Mouse (Mus musculus): ENCODE results near the gene Stra6. TPM values are rescaled to one million over a fixed set of nuclear protein-coding genes. Genes with fewer than 3 reads are reported as not detected.

Gene Stra6
- polyA plus RNA-seq, 1 experiment from 2014 or later, result 13.9 TPM

DNA sequence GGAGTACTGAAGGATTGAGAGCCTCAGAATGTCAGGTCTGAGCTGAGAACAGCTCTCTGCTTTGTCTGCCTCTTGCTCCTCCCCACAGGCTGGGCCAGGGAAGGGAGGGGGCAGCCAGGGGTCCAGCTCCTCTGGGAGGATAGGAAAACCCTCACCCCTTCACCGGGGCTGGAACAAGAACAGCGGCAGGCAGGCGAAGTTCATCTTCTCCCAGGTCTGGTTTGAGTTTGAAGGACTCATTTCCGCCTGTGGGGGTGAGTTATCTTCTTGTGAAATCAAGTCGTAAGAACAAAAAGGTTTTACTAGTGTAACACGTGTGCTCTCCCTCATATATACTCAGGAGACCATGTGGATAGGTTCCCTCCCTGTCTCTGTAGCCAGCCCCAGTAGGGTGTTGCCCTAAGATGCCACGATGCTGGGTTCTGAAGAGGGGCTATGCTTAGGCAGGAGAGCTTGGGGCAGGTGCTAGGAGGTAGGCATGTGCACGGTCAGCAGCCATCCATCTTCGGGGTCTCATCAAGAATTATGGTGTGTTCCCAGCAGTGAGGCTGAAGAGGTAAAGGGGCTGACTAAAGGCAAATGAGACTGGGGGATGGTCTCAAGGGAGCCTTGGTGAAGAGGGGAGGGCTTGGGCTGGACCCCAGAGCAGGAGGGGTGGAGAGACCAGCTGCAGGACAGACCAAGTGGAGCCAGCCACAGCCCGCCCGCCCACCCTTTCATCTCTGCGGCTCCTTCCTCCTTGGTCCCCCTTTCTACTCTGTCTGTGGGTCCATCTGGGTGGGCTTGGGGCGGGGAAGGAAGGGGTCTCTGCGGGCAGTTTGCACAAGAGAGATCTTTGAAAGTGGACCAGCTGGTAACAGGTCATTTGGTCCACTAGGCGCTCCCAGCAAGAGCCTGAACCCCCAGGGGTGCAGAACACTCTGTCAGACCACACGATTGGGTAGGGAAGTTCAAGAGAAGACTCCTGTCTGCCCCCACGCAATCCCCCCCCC, 70.6 kb downstream of the Stra6 start:
- Histone ChIP-seq H3K9ac (no peak overlapping the region), H3K4me2 (replicated peaks) (no peak overlapping the region; the same call in 1 of the 2 replicates), H3K4me1 (peaks cover 59% of the 10 kb centered on the region), H3K4me3 (replicated peaks) (no peak overlapping the region), H3K27me3 (peaks cover 5% of the 10 kb centered on the region; the same call in 1 of the 2 replicates), H3K27ac (replicated peaks) (peak overlapping the region; percentile 60), H3K9me3 (replicated peaks) (no peaks in the 10 kb centered on the region), H3K36me3 (no peaks in the 10 kb centered on the region)
- WGBS, result 16% methylated on average over 17 of the region's 17 CpGs
- ATAC-seq (ENCODE audit: insufficient number of reproducible peaks, low FRiP score, low TSS enrichment, low read depth), result no peak; the same call in 1 of the 2 replicates

DNA sequence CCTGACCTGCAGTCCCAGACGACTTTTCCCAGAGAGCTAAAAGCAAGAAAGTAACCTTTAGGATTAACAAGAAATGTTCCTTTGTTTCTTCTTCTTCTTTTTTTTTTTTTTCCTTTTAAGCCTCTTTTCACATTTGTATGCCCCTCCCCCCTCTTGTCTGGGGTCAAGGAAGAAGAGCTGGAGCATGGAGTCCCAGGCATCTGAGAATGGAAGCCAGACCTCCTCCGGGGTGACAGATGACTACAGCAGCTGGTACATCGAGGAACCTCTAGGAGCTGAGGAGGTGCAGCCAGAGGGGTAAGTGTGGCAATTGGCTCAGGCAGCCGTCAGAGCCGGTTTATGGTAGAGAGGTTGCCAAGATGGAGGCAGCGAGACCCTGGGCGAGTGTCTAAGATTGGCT, 71.3 kb downstream of the Stra6 start:
- H3K27ac ChIP-seq (replicated peaks), result peak overlapping the region; percentile 60; the same call in 1 of the 2 replicates
- no peak for ATAC-seq (ENCODE audit: insufficient number of reproducible peaks, low FRiP score, low TSS enrichment, low read depth)
- no peak overlapping the region for H3K4me3 ChIP-seq (replicated peaks)
- peaks cover 58% of the 10 kb centered on the region for H3K4me1 ChIP-seq
- H3K9ac ChIP-seq, result no peak overlapping the region
- WGBS, result 34% methylated on average over 7 of the region's 7 CpGs
- H3K36me3 ChIP-seq, result no peaks in the 10 kb centered on the region
- peaks cover 5% of the 10 kb centered on the region; the same call in 1 of the 2 replicates for H3K27me3 ChIP-seq
- no peak overlapping the region for H3K4me2 ChIP-seq (replicated peaks)
- H3K9me3 ChIP-seq (replicated peaks), result no peaks in the 10 kb centered on the region

- Histone ChIP-seq H3K9me3 (replicated peaks) (no peaks in the 10 kb centered on the region), H3K4me1 (peaks cover 60% of the 10 kb centered on the region), H3K27ac (replicated peaks) (0 out of 2 replicates have a peak overlapping the region, but pooled peaks have one; percentile 22), H3K36me3 (no peaks in the 10 kb centered on the region), H3K4me3 (replicated peaks) (no peak overlapping the region), H3K9ac (no peak overlapping the region), H3K27me3 (peaks cover 5% of the 10 kb centered on the region; the same call in 1 of the 2 replicates), H3K4me2 (replicated peaks) (no peak overlapping the region)
- 14% methylated on average over 2 of the region's 2 CpGs for WGBS
- no peak for ATAC-seq (ENCODE audit: insufficient number of reproducible peaks, low FRiP score, low TSS enrichment, low read depth)
Measured at GRCm38 (mm10) chr9:58135921-58136321, 72.3 kb downstream of the Stra6 start.

DNA sequence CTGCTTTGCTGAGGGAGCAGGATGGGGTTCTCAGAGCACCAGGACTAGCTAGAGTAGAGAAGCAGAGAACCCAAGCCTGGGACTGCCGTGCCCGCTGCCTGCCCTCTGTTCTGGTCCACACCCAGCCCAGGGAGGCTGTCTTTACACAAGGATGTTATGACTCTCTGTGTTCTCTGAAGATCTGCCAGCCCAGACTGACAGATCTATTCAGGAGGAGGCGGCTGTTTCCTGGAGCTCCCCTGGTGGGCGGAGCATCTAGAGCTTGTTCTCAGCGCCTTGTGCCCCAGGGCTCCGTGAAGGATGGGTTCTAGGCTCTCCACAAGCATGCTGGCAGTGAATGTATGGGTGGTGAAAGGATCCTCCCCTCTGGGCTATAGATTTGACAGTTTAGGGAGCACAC, 76.4 kb downstream of the Stra6 start:
- H3K27me3 ChIP-seq, result no peaks in the 10 kb centered on the region
- H3K4me3 ChIP-seq (replicated peaks), result no peak overlapping the region
- WGBS, result 29% methylated on average over 6 of the region's 6 CpGs
- H3K36me3 ChIP-seq, result no peaks in the 10 kb centered on the region
- H3K4me1 ChIP-seq, result peaks cover 43% of the 10 kb centered on the region
- ATAC-seq (ENCODE audit: insufficient number of reproducible peaks, low FRiP score, low TSS enrichment, low read depth), result no peak
- H3K9me3 ChIP-seq (replicated peaks), result no peaks in the 10 kb centered on the region
- no peak overlapping the region for H3K27ac ChIP-seq (replicated peaks)
- no peak overlapping the region for H3K4me2 ChIP-seq (replicated peaks)
- no peak overlapping the region for H3K9ac ChIP-seq

- H3K27me3 ChIP-seq, result no peaks in the 10 kb centered on the region
- no peak for ATAC-seq (ENCODE audit: insufficient number of reproducible peaks, low FRiP score, low TSS enrichment, low read depth)
- no peak overlapping the region for H3K4me3 ChIP-seq (replicated peaks)
- no peaks in the 10 kb centered on the region for H3K36me3 ChIP-seq
- 17% methylated on average over 7 of the region's 7 CpGs for WGBS
- H3K4me1 ChIP-seq, result peaks cover 38% of the 10 kb centered on the region
- H3K9ac ChIP-seq, result no peak overlapping the region
- no peak overlapping the region for H3K4me2 ChIP-seq (replicated peaks)
- H3K9me3 ChIP-seq (replicated peaks), result no peaks in the 10 kb centered on the region
- H3K27ac ChIP-seq (replicated peaks), result no peak overlapping the region
Measured at GRCm38 (mm10) chr9:58143419-58143818, 79.8 kb downstream of the Stra6 start.

- Histone ChIP-seq H3K9me3 (replicated peaks) (no peaks in the 10 kb centered on the region), H3K4me3 (replicated peaks) (no peak overlapping the region), H3K27ac (replicated peaks) (no peak overlapping the region), H3K9ac (no peak overlapping the region), H3K27me3 (no peaks in the 10 kb centered on the region), H3K4me2 (replicated peaks) (no peak overlapping the region), H3K36me3 (no peaks in the 10 kb centered on the region), H3K4me1 (peaks cover 36% of the 10 kb centered on the region)
- no peak for ATAC-seq (ENCODE audit: insufficient number of reproducible peaks, low FRiP score, low TSS enrichment, low read depth)
- WGBS, result 67% methylated on average over 1 of the region's 1 CpGs
Measured at GRCm38 (mm10) chr9:58144664-58145063, 81.1 kb downstream of the Stra6 start.

DNA sequence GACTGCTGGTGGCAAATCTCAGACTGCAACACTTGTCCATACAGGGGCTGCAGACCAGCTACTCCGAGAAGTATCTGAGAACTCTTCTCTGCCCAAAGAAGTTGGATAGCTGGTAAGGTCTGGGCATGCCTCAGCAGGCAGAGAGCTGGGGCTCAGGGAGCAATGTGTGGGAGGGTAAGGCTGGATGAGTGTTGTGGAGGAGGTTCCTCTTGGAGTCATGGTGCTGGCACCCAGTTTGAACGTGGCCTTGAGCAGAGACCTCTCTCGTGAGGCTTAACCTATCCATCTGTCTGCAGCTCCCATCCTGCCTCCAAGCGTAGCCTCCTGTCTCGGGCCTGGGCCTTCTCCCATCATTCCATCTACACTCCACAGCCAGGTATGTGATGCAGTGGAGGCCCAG, 81.8 kb downstream of the Stra6 start:
- Histone ChIP-seq H3K36me3 (no peaks in the 10 kb centered on the region), H3K9ac (no peak overlapping the region), H3K27me3 (no peaks in the 10 kb centered on the region), H3K4me1 (peaks cover 28% of the 10 kb centered on the region), H3K4me2 (replicated peaks) (no peak overlapping the region), H3K9me3 (replicated peaks) (no peaks in the 10 kb centered on the region), H3K4me3 (replicated peaks) (no peak overlapping the region), H3K27ac (replicated peaks) (no peak overlapping the region)
- 0 out of 2 replicates have a peak, but pooled peaks have one; percentile 16 for ATAC-seq (ENCODE audit: insufficient number of reproducible peaks, low FRiP score, low TSS enrichment, low read depth)
- 73% methylated on average over 5 of the region's 5 CpGs for WGBS

- no peak for ATAC-seq (ENCODE audit: insufficient number of reproducible peaks, low FRiP score, low TSS enrichment, low read depth)
Measured at GRCm38 (mm10) chr9:58148806-58149205, 85.2 kb downstream of the Stra6 start.

GRCm38 (mm10) chr9:58150733-58151361, 87.3 kb downstream of the Stra6 start:
- Histone ChIP-seq H3K27ac (replicated peaks) (no peak overlapping the region), H3K4me3 (replicated peaks) (no peak overlapping the region), H3K4me1 (peaks cover 52% of the 10 kb centered on the region), H3K9me3 (replicated peaks) (no peaks in the 10 kb centered on the region), H3K27me3 (no peaks in the 10 kb centered on the region), H3K4me2 (replicated peaks) (no peak overlapping the region), H3K36me3 (no peaks in the 10 kb centered on the region), H3K9ac (no peak overlapping the region)
- WGBS, result 73% methylated on average over 4 of the region's 4 CpGs
- ATAC-seq (ENCODE audit: insufficient number of reproducible peaks, low FRiP score, low TSS enrichment, low read depth), result no peak

More at GRCm38 (mm10) chr9:58148806-58149205, 85.2 kb downstream of the Stra6 start:
- no peak overlapping the region for H3K4me3 ChIP-seq (replicated peaks)
- H3K27ac ChIP-seq (replicated peaks), result no peak overlapping the region
- H3K4me1 ChIP-seq, result peaks cover 36% of the 10 kb centered on the region
- no peaks in the 10 kb centered on the region for H3K27me3 ChIP-seq
- 60% methylated on average over 2 of the region's 2 CpGs for WGBS
- no peaks in the 10 kb centered on the region for H3K9me3 ChIP-seq (replicated peaks)
- no peak overlapping the region for H3K4me2 ChIP-seq (replicated peaks)
- H3K9ac ChIP-seq, result no peak overlapping the region
- H3K36me3 ChIP-seq, result no peaks in the 10 kb centered on the region

DNA sequence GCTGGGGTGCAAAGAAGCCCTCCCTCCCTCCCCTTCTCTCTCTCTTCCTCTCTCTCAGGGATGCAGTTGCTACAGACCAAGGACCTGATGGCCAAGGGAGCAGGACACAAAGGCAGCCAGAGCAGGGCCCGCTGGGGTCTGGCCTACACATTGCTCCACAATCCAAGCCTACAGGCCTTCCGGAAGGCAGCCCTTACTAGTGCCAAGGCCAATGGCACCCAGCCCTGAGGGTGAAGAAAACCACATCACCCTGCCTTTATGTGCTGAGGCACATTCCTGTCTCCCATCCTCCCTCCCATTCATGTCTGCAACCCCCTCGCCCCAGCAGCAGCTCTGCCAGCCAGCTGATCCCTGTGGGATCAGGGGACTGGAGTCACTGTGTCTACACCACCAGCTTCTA, 89.5 kb downstream of the Stra6 start:
- 68% methylated on average over 3 of the region's 3 CpGs for WGBS
- H3K4me2 ChIP-seq (replicated peaks), result no peak overlapping the region

GRCm38 (mm10) chr9:58155366-58155765, 91.8 kb downstream of the Stra6 start:
- Histone ChIP-seq H3K27me3 (no peaks in the 10 kb centered on the region), H3K4me2 (replicated peaks) (peak overlapping the region; percentile 56), H3K36me3 (no peaks in the 10 kb centered on the region), H3K9me3 (replicated peaks) (no peaks in the 10 kb centered on the region), H3K4me1 (peaks cover 81% of the 10 kb centered on the region), H3K4me3 (replicated peaks) (no peak overlapping the region), H3K9ac (no peak overlapping the region), H3K27ac (replicated peaks) (peak overlapping the region; percentile 98; the same call in 1 of the 2 replicates)
- WGBS, result 45% methylated on average over 3 of the region's 3 CpGs
- ATAC-seq (ENCODE audit: insufficient number of reproducible peaks, low FRiP score, low TSS enrichment, low read depth), result no peak

More for the DNA sequence above, 89.5 kb downstream of the Stra6 start:
- Histone ChIP-seq H3K9me3 (replicated peaks) (no peaks in the 10 kb centered on the region), H3K27ac (replicated peaks) (peak overlapping the region; percentile 75), H3K9ac (no peak overlapping the region), H3K4me1 (peaks cover 63% of the 10 kb centered on the region), H3K36me3 (no peaks in the 10 kb centered on the region), H3K4me3 (replicated peaks) (no peak overlapping the region), H3K27me3 (no peaks in the 10 kb centered on the region)
- ATAC-seq (ENCODE audit: insufficient number of reproducible peaks, low FRiP score, low TSS enrichment, low read depth), result no peak

Measured in embryonic facial prominence, embryonic 15.5 days (tissue).